Mouse (Mus musculus) forebrain, embryonic 16.5 days (tissue): ENCODE data around the gene Ehd3. TPM values are rescaled to one million over a fixed set of nuclear protein-coding genes. Genes with fewer than 3 reads are reported as not detected.
"Not testable (repeated sequence)": the region's sequence is repeated elsewhere in the genome, so short reads cannot be mapped to it uniquely, and the experiment has no call there.

Source experiments
- ATAC-seq: fragments of 200-750 bp; cut with Nextera tagmentation; 2 replicates; pipeline ENCODE4 v1.8.0; 2017; ENCODE audit warnings: mild to moderate bottlenecking, moderate library complexity
- H3K27ac ChIP-seq: fragments of 300-500 bp; sonication (generic); 2 replicates; pipeline ENCODE4 v1.5.1; 2014; ENCODE audit warnings: low read length, control low read depth
- H3K27me3 ChIP-seq: fragments of 300-500 bp; sonication (generic); replicated peaks from 2 replicates; pipeline ENCODE4 v1.6.1; 2014; ENCODE audit warnings: low read length; ENCODE audit not compliant: control insufficient read depth, insufficient read depth
- H3K36me3 ChIP-seq: fragments of 300-500 bp; sonication (generic); 2 replicates; pipeline ENCODE4 v1.6.1; 2014; ENCODE audit not compliant: control insufficient read depth, insufficient read depth
- H3K4me1 ChIP-seq: fragments of 300-500 bp; sonication (generic); replicated peaks from 2 replicates; pipeline ENCODE4 v1.6.1; 2014; ENCODE audit warnings: low read length; ENCODE audit not compliant: control insufficient read depth, insufficient read depth
- H3K4me2 ChIP-seq: fragments of 300-500 bp; sonication (generic); 2 replicates; pipeline ENCODE4 v1.6.1; 2014; ENCODE audit warnings: mild to moderate bottlenecking, low read length, control low read depth
- H3K4me3 ChIP-seq: fragments of 300-500 bp; sonication (generic); replicated peaks from 2 replicates; pipeline ENCODE4 v1.5.1; 2014; ENCODE audit warnings: mild to moderate bottlenecking, low read length, control low read depth
- H3K9ac ChIP-seq: fragments of 300-500 bp; sonication (generic); replicated peaks from 2 replicates; pipeline ENCODE4 v1.6.1; 2014; ENCODE audit warnings: low read depth, low read length, control low read depth
- H3K9me3 ChIP-seq: fragments of 300-500 bp; sonication (generic); 2 replicates; pipeline ENCODE4 v1.6.1; 2016; ENCODE audit warnings: low read length; ENCODE audit not compliant: control insufficient read depth
- WGBS: fragments of 180-500 bp; shearing (Covaris S2); extraction: QIAGEN DNeasy Blood & Tissue Kit; methylation state at CpG from one replicate; pipeline ENCODE4 v1.1.7; 2014; 5-methylcytosine and 5-hydroxymethylcytosine counted together
- polyA plus RNA-seq: library from polyadenylated mRNA; unstranded; fragments of >200 nt; fragmentation: Nextera tagmentation; extraction: Ambion mirVana; gene quantifications from 2 replicates; pipeline ENCODE4 v1.2.1, GENCODE M21; 2015

The Ehd3 gene
- polyA plus RNA-seq, 1 experiment from 2014 or later = 12.8 TPM

- Histone ChIP-seq H3K4me3 (no peak overlapping the region), H3K36me3 (no peaks in the 10 kb centered on the region), H3K27me3 (no peaks in the 10 kb centered on the region), H3K4me2 (no peak overlapping the region), H3K4me1 (no peaks in the 10 kb centered on the region), H3K9ac (no peak overlapping the region), H3K27ac (no peak overlapping the region), H3K9me3 (no peaks in the 10 kb centered on the region)
- WGBS = 91% methylated on average over 3 of the region's 3 CpGs
- ATAC-seq = no peak
Observed at GRCm38 (mm10) chr17:73836601-73837000, 32.7 kb downstream of the Ehd3 start.

GRCm38 (mm10) chr17:73837244-73837643, 33.3 kb downstream of the Ehd3 start:
- Histone ChIP-seq H3K9ac (no peak overlapping the region), H3K4me3 (no peak overlapping the region), H3K4me1 (no peaks in the 10 kb centered on the region), H3K36me3 (no peaks in the 10 kb centered on the region), H3K4me2 (no peak overlapping the region), H3K9me3 (no peaks in the 10 kb centered on the region), H3K27me3 (no peaks in the 10 kb centered on the region), H3K27ac (no peak overlapping the region)
- ATAC-seq = no peak
- WGBS = 88% methylated on average over 4 of the region's 4 CpGs

- H3K4me1 ChIP-seq = no peaks in the 10 kb centered on the region
- H3K27me3 ChIP-seq = no peaks in the 10 kb centered on the region
- H3K27ac ChIP-seq = no peak overlapping the region
- no peak overlapping the region for H3K9ac ChIP-seq
- ATAC-seq = no peak
- no peak overlapping the region for H3K4me2 ChIP-seq
- 36% methylated on average over 3 of the region's 3 CpGs for WGBS
- no peak overlapping the region for H3K4me3 ChIP-seq
- H3K36me3 ChIP-seq = no peaks in the 10 kb centered on the region
- H3K9me3 ChIP-seq = no peaks in the 10 kb centered on the region
Observed at GRCm38 (mm10) chr17:73839086-73839835, 35.3 kb downstream of the Ehd3 start.

GRCm38 (mm10) chr17:73839876-73840275, 35.9 kb downstream of the Ehd3 start:
- H3K4me1 ChIP-seq, H3K27me3 ChIP-seq, H3K9me3 ChIP-seq, ATAC-seq, H3K36me3 ChIP-seq, H3K4me3 ChIP-seq, H3K27ac ChIP-seq, H3K4me2 ChIP-seq, H3K9ac ChIP-seq: not testable (repeated sequence)
- 25% methylated on average over 1 of the region's 1 CpGs for WGBS

- 79% methylated on average over 1 of the region's 1 CpGs for WGBS
- no peak for ATAC-seq
Observed at GRCm38 (mm10) chr17:73842963-73843362, 39.0 kb downstream of the Ehd3 start.

GRCm38 (mm10) chr17:73845632-73846031, 41.7 kb downstream of the Ehd3 start:
- 86% methylated on average over 3 of the region's 3 CpGs for WGBS
- H3K4me3 ChIP-seq = no peak overlapping the region
- H3K4me1 ChIP-seq = no peaks in the 10 kb centered on the region
- ATAC-seq = no peak
- no peak overlapping the region for H3K9ac ChIP-seq
- no peaks in the 10 kb centered on the region for H3K36me3 ChIP-seq
- no peaks in the 10 kb centered on the region for H3K27me3 ChIP-seq
- no peak overlapping the region for H3K4me2 ChIP-seq
- no peaks in the 10 kb centered on the region for H3K9me3 ChIP-seq
- H3K27ac ChIP-seq = no peak overlapping the region

More at GRCm38 (mm10) chr17:73842963-73843362, 39.0 kb downstream of the Ehd3 start:
- no peaks in the 10 kb centered on the region for H3K27me3 ChIP-seq
- no peaks in the 10 kb centered on the region for H3K4me1 ChIP-seq
- H3K9ac ChIP-seq = no peak overlapping the region
- H3K9me3 ChIP-seq = no peaks in the 10 kb centered on the region
- H3K36me3 ChIP-seq = no peaks in the 10 kb centered on the region
- no peak overlapping the region for H3K27ac ChIP-seq
- no peak overlapping the region for H3K4me3 ChIP-seq
- H3K4me2 ChIP-seq = no peak overlapping the region

- H3K27ac ChIP-seq = no peak overlapping the region
- no peak overlapping the region for H3K4me2 ChIP-seq
- H3K36me3 ChIP-seq = no peaks in the 10 kb centered on the region
- no peak overlapping the region for H3K9ac ChIP-seq
- H3K9me3 ChIP-seq = no peaks in the 10 kb centered on the region
- no peaks in the 10 kb centered on the region for H3K4me1 ChIP-seq
- no peak for ATAC-seq
- 94% methylated on average over 1 of the region's 1 CpGs for WGBS
- no peak overlapping the region for H3K4me3 ChIP-seq
- H3K27me3 ChIP-seq = no peaks in the 10 kb centered on the region
Observed at GRCm38 (mm10) chr17:73847399-73847798, 43.5 kb downstream of the Ehd3 start.

- Histone ChIP-seq H3K4me3 (no peak overlapping the region), H3K27me3 (no peaks in the 10 kb centered on the region), H3K9ac (no peak overlapping the region), H3K9me3 (no peaks in the 10 kb centered on the region), H3K4me1 (no peaks in the 10 kb centered on the region), H3K27ac (no peak overlapping the region), H3K4me2 (no peak overlapping the region), H3K36me3 (no peaks in the 10 kb centered on the region)
- ATAC-seq = no peak
- 90% methylated on average over 11 of the region's 11 CpGs for WGBS
Observed at GRCm38 (mm10) chr17:73853041-73853440, 49.1 kb downstream of the Ehd3 start.

- Histone ChIP-seq H3K4me2 (no peak overlapping the region), H3K9ac (no peak overlapping the region), H3K4me3 (no peak overlapping the region), H3K9me3 (no peaks in the 10 kb centered on the region), H3K4me1 (no peaks in the 10 kb centered on the region), H3K27ac (no peak overlapping the region), H3K27me3 (no peaks in the 10 kb centered on the region), H3K36me3 (no peaks in the 10 kb centered on the region)
- no peak for ATAC-seq
- WGBS = 53% methylated on average over 4 of the region's 4 CpGs
Observed at GRCm38 (mm10) chr17:73853717-73854116, 49.8 kb downstream of the Ehd3 start.
